Comparison of ENCODE assay signal across 8 mouse cellular contexts in genomic region chr4:109116938-109117337, GRCm38 (mm10).
DNase-seq lines count a peak whose midpoint lies in the region; ATAC-seq and TF ChIP-seq lines count a peak whose summit lies in the region.

No protein-coding gene starts in this region.

- H3K9me3 ChIP-seq in embryonic facial prominence, embryonic 11.5 days (replicated peaks; ENCODE audit: control insufficient read depth, low read length): no peaks in the 10 kb centered on the region
- no peaks in the 10 kb centered on the region for H3K9me3 ChIP-seq in hindbrain, postnatal 0 days (ENCODE audit: low read length)
- no peaks in the 10 kb centered on the region for H3K9me3 ChIP-seq in midbrain, embryonic 15.5 days

- 30% methylated on average over 6 of the region's 6 CpGs for WGBS in embryonic facial prominence, embryonic 11.5 days
- 45% methylated on average over 6 of the region's 6 CpGs for WGBS in hindbrain, postnatal 0 days
- 49% methylated on average over 6 of the region's 6 CpGs for WGBS in midbrain, embryonic 15.5 days

- no peak overlapping the region for H3K9ac ChIP-seq in embryonic facial prominence, embryonic 11.5 days (replicated peaks; ENCODE audit: low read length)
- no peak overlapping the region for H3K9ac ChIP-seq in hindbrain, postnatal 0 days (replicated peaks; ENCODE audit: low read length)
- no peak overlapping the region for H3K9ac ChIP-seq in midbrain, embryonic 15.5 days

- no peaks in the 10 kb centered on the region for H3K4me1 ChIP-seq in embryonic facial prominence, embryonic 11.5 days (ENCODE audit: control insufficient read depth, insufficient read depth, low read length)
- peaks cover 3% of the 10 kb centered on the region; the same call in 1 of the 2 replicates for H3K4me1 ChIP-seq in hindbrain, postnatal 0 days (ENCODE audit: insufficient read depth, low read length)
- peaks cover 18% of the 10 kb centered on the region for H3K4me1 ChIP-seq in midbrain, embryonic 15.5 days

- TF ChIP-seq CTCF in layer of hippocampus, adult 2 months (conservative IDR thresholded peaks at IDR 0.05): no peak
- no peak for TF ChIP-seq CTCF in hindbrain, postnatal 0 days (IDR thresholded peaks at IDR 0.05; ENCODE audit: low read depth)

- H3K4me2 ChIP-seq in embryonic facial prominence, embryonic 11.5 days (ENCODE audit: low read depth, low read length): no peak overlapping the region
- peak overlapping the region; percentile 71 for H3K4me2 ChIP-seq in hindbrain, postnatal 0 days (ENCODE audit: low read depth, low read length)
- peak overlapping the region; percentile 65; the same call in 1 of the 2 replicates for H3K4me2 ChIP-seq in midbrain, embryonic 15.5 days

- H3K4me3 ChIP-seq in layer of hippocampus, adult 2 months: peak overlapping the region; percentile 61
- peak overlapping the region; percentile 45; the same call in 1 of the 2 replicates for H3K4me3 ChIP-seq in embryonic facial prominence, embryonic 11.5 days (ENCODE audit: low read depth, low read length)
- peak overlapping the region; percentile 53; the same call in 1 of the 2 replicates for H3K4me3 ChIP-seq in hindbrain, postnatal 0 days (ENCODE audit: low read length)
- peak overlapping the region; percentile 45; the same call in 1 of the 2 replicates for H3K4me3 ChIP-seq in midbrain, embryonic 15.5 days

- ATAC-seq in embryonic facial prominence, embryonic 11.5 days (replicated peaks; ENCODE audit: insufficient number of reproducible peaks, low FRiP score, low TSS enrichment, low read depth): no peak
- no peak for ATAC-seq in hindbrain, postnatal 0 days
- ATAC-seq in midbrain, embryonic 15.5 days (replicated peaks): no peak

- peak overlapping the region; percentile 77 for H3K27ac ChIP-seq in layer of hippocampus, adult 2 months
- no peak overlapping the region for H3K27ac ChIP-seq in embryonic facial prominence, embryonic 11.5 days (replicated peaks; ENCODE audit: low read depth, low read length)
- H3K27ac ChIP-seq in hindbrain, postnatal 0 days: no peak overlapping the region
- no peak overlapping the region for H3K27ac ChIP-seq in midbrain, embryonic 15.5 days

- H3K36me3 ChIP-seq in embryonic facial prominence, embryonic 11.5 days (replicated peaks; ENCODE audit: control insufficient read depth, insufficient read depth, low read depth, low read length): no peaks in the 10 kb centered on the region
- H3K36me3 ChIP-seq in hindbrain, postnatal 0 days (ENCODE audit: insufficient read depth, low read length): no peaks in the 10 kb centered on the region
- H3K36me3 ChIP-seq in midbrain, embryonic 15.5 days (replicated peaks): no peaks in the 10 kb centered on the region

- DNase-seq in layer of hippocampus, adult 2 months (ENCODE audit: low spot score in 2 of 2): no peak
- no peak for DNase-seq in layer of hippocampus, postnatal 14 days (ENCODE audit: low spot score in 2 of 2)
- DNase-seq in embryonic facial prominence, embryonic 11.5 days (ENCODE audit: low spot score): no peak
- no peak for DNase-seq in hindbrain, postnatal 0 days (ENCODE audit: low spot score)
- DNase-seq in urinary bladder, postnatal 4 days (ENCODE audit: low spot score in 2 of 2): no peak
- no peak for DNase-seq in thymus, postnatal 36 days
- DNase-seq in cerebellum, postnatal 25 days: no peak

- no peaks in the 10 kb centered on the region for H3K27me3 ChIP-seq in embryonic facial prominence, embryonic 11.5 days (ENCODE audit: control insufficient read depth, insufficient read depth, low read length)
- H3K27me3 ChIP-seq in hindbrain, postnatal 0 days (ENCODE audit: insufficient read depth, low read length): no peaks in the 10 kb centered on the region
- no peaks in the 10 kb centered on the region for H3K27me3 ChIP-seq in midbrain, embryonic 15.5 days (replicated peaks)
